Mouse (Mus musculus) bone marrow macrophage, adult 2 months (primary cell): ENCODE measurements around the gene Atp6v1e2. TPM values are rescaled to one million over a fixed set of nuclear protein-coding genes. Genes with fewer than 3 reads are reported as not detected.

Source experiments
- H3K27ac ChIP-seq: 2 replicates; pipeline ENCODE4 v1.5.1; 2012; ENCODE audit warnings: low read depth, low read length; ENCODE audit not compliant: insufficient read depth
- H3K4me1 ChIP-seq: 2 replicates; pipeline ENCODE4 v1.6.1; 2012; ENCODE audit warnings: low read length; ENCODE audit not compliant: control insufficient read depth, insufficient read depth
- H3K4me3 ChIP-seq: 2 replicates; pipeline ENCODE4 v1.5.1; 2012; ENCODE audit warnings: mild to moderate bottlenecking, low read length, moderate library complexity; ENCODE audit not compliant: insufficient read depth
- CTCF ChIP-seq: IDR thresholded peaks from 2 replicates; pipeline ENCODE4 v1.5.1; 2012; ENCODE audit warnings: low read depth, mild to moderate bottlenecking, low read length, moderate library complexity
- POLR2A ChIP-seq: IDR thresholded peaks from 2 replicates; pipeline ENCODE4 v1.6.1; 2012; ENCODE audit warnings: mild to moderate bottlenecking, low read depth, low read length, borderline replicate concordance
- polyA plus RNA-seq: library from polyadenylated mRNA; stranded (reverse); fragments of >200 nt; gene quantifications from 2 replicates; pipeline ENCODE4 v1.2.4, GENCODE M21; 2012; ENCODE audit not compliant: missing spikeins, insufficient read depth, insufficient read length

The Atp6v1e2 gene
- polyA plus RNA-seq, 1 experiment, result not detected

GRCm38 (mm10) chr17:86906601-86907000 lies 41.1 kb downstream of the Atp6v1e2 start:
- no peak overlapping the region for H3K4me3 ChIP-seq
- peaks cover 9% of the 10 kb centered on the region for H3K4me1 ChIP-seq
- no peak overlapping the region for H3K27ac ChIP-seq
- TF ChIP-seq POLR2A, result no peak
- no peak for TF ChIP-seq CTCF

- H3K4me3 ChIP-seq, result no peak overlapping the region
- peaks cover 9% of the 10 kb centered on the region for H3K4me1 ChIP-seq
- H3K27ac ChIP-seq, result no peak overlapping the region
- TF ChIP-seq POLR2A (no peak), CTCF (peak; percentile 44; the same call in 1 of the 2 replicates)
These were observed 41.6 kb downstream of the Atp6v1e2 start for GRCm38 (mm10) chr17:86906136-86906461.

GRCm38 (mm10) chr17:86905297-86906135 lies 42.2 kb downstream of the Atp6v1e2 start:
- TF ChIP-seq POLR2A, result no peak
- no peak for TF ChIP-seq CTCF
- Histone ChIP-seq H3K4me3 (no peak overlapping the region), H3K4me1 (peaks cover 9% of the 10 kb centered on the region), H3K27ac (no peak overlapping the region)

- Histone ChIP-seq H3K4me1 (peaks cover 9% of the 10 kb centered on the region), H3K4me3 (no peak overlapping the region), H3K27ac (no peak overlapping the region)
- TF ChIP-seq CTCF (no peak), POLR2A (no peak)
These were observed 43.5 kb downstream of the Atp6v1e2 start for GRCm38 (mm10) chr17:86904206-86904605.

GRCm38 (mm10) chr17:86903596-86903995 lies 44.1 kb downstream of the Atp6v1e2 start:
- no peak overlapping the region for H3K4me3 ChIP-seq
- TF ChIP-seq CTCF (no peak), POLR2A (no peak)
- H3K4me1 ChIP-seq, result peaks cover 9% of the 10 kb centered on the region
- no peak overlapping the region for H3K27ac ChIP-seq

- Histone ChIP-seq H3K4me1 (peaks cover 9% of the 10 kb centered on the region), H3K4me3 (no peak overlapping the region), H3K27ac (no peak overlapping the region)
- no peak for TF ChIP-seq POLR2A
- no peak for TF ChIP-seq CTCF
These were observed 45.2 kb downstream of the Atp6v1e2 start for GRCm38 (mm10) chr17:86902399-86903067.

- H3K27ac ChIP-seq, result no peak overlapping the region
- no peak overlapping the region for H3K4me3 ChIP-seq
- H3K4me1 ChIP-seq, result peaks cover 9% of the 10 kb centered on the region
- no peak for TF ChIP-seq CTCF
- no peak for TF ChIP-seq POLR2A
These were observed 47.1 kb downstream of the Atp6v1e2 start for GRCm38 (mm10) chr17:86900564-86900963.

GRCm38 (mm10) chr17:86899821-86900220 lies 47.9 kb downstream of the Atp6v1e2 start:
- Histone ChIP-seq H3K4me3 (no peak overlapping the region), H3K27ac (no peak overlapping the region), H3K4me1 (peaks cover 9% of the 10 kb centered on the region)
- TF ChIP-seq POLR2A (no peak), CTCF (no peak)

- Histone ChIP-seq H3K27ac (no peak overlapping the region), H3K4me3 (no peak overlapping the region), H3K4me1 (no peaks in the 10 kb centered on the region)
- TF ChIP-seq POLR2A (no peak), CTCF (no peak)
These were observed 50.1 kb downstream of the Atp6v1e2 start for GRCm38 (mm10) chr17:86897486-86898165.
